Mouse (Mus musculus): ENCODE measurements around the gene Uts2r. TPM values are rescaled to one million over a fixed set of nuclear protein-coding genes. Genes with fewer than 3 reads are reported as not detected.

Uts2r gene
- polyA plus RNA-seq, 1 experiment from 2014 or later = not detected

Other genes starting within 250 kb of the Uts2r start
- 4.5 and 5.6 TPM in 2 replicates for gene Ccdc57, start 227.4 kb upstream of the Uts2r start, polyA plus RNA-seq (2015; fragmentation: Nextera tagmentation; extraction: Ambion mirVana)
- 57.7 and 60.4 TPM in 2 replicates for gene Slc16a3, start 211.8 kb upstream of the Uts2r start, polyA plus RNA-seq (2015; fragmentation: Nextera tagmentation; extraction: Ambion mirVana)
- 110 and 119 TPM in 2 replicates for gene Csnk1d, start 168.9 kb upstream of the Uts2r start, polyA plus RNA-seq (2015; fragmentation: Nextera tagmentation; extraction: Ambion mirVana)
- 2.6 and 3.3 TPM in 2 replicates for gene Cd7, start 120.9 kb upstream of the Uts2r start, polyA plus RNA-seq (2015; fragmentation: Nextera tagmentation; extraction: Ambion mirVana)
- gene Sectm1b, start 96.7 kb upstream of the Uts2r start, polyA plus RNA-seq (2015; fragmentation: Nextera tagmentation; extraction: Ambion mirVana) = 0.92 and 1.3 TPM in 2 replicates
- gene Sectm1a, start 79.1 kb upstream of the Uts2r start, polyA plus RNA-seq (2015; fragmentation: Nextera tagmentation; extraction: Ambion mirVana) = 0.57 and 0.93 TPM in 2 replicates
- gene Tex19.2, start 41.6 kb upstream of the Uts2r start, polyA plus RNA-seq (2015; fragmentation: Nextera tagmentation; extraction: Ambion mirVana) = not detected in 2 replicates
- 0.08 TPM in 1 of 2 replicates, not detected in the other for gene Tex19.1, start 14.1 kb upstream of the Uts2r start, polyA plus RNA-seq (2015; fragmentation: Nextera tagmentation; extraction: Ambion mirVana)
- 8.1 and 9.2 TPM in 2 replicates for gene Hexdc, start 44.2 kb downstream of the Uts2r start, polyA plus RNA-seq (2015; fragmentation: Nextera tagmentation; extraction: Ambion mirVana)
- 30.4 and 30.5 TPM in 2 replicates for gene Ogfod3, start 44.4 kb downstream of the Uts2r start, polyA plus RNA-seq (2015; fragmentation: Nextera tagmentation; extraction: Ambion mirVana)
- 32.5 and 34.6 TPM in 2 replicates for gene Cybc1, start 69.1 kb downstream of the Uts2r start, polyA plus RNA-seq (2015; fragmentation: Nextera tagmentation; extraction: Ambion mirVana)
- gene Narf, start 77.0 kb downstream of the Uts2r start, polyA plus RNA-seq (2015; fragmentation: Nextera tagmentation; extraction: Ambion mirVana) = 45.6 and 52.0 TPM in 2 replicates
- gene Foxk2, start 99.7 kb downstream of the Uts2r start, polyA plus RNA-seq (2015; fragmentation: Nextera tagmentation; extraction: Ambion mirVana) = 8.6 and 9.8 TPM in 2 replicates
- gene Wdr45b, start 194.2 kb downstream of the Uts2r start, polyA plus RNA-seq (2015; fragmentation: Nextera tagmentation; extraction: Ambion mirVana) = 79.6 and 82.9 TPM in 2 replicates
- 7.1 and 7.6 TPM in 2 replicates for gene Rab40b, start 228.0 kb downstream of the Uts2r start, polyA plus RNA-seq (2015; fragmentation: Nextera tagmentation; extraction: Ambion mirVana)

Data from stomach, embryonic 15.5 days (tissue).